Mouse (Mus musculus) cortical plate, adult 2 months (tissue): Measurements from ENCODE around the gene Ralgds. TPM values are rescaled to one million over a fixed set of nuclear protein-coding genes. Genes with fewer than 3 reads are reported as not detected.

Experiments used
- H3K27ac ChIP-seq: fragments of 200-500 bp; 2 replicates; pipeline ENCODE4 v1.5.1; 2012; ENCODE audit warnings: low read length, control low read depth, inconsistent platforms; ENCODE audit not compliant: insufficient read depth
- H3K4me1 ChIP-seq: fragments of 200-500 bp; 2 replicates; pipeline ENCODE4 v1.6.1; 2011; ENCODE audit warnings: low read length; ENCODE audit not compliant: control insufficient read depth, insufficient read depth
- H3K4me3 ChIP-seq: fragments of 200-500 bp; 2 replicates; pipeline ENCODE4 v1.5.1; 2011; ENCODE audit warnings: mild to moderate bottlenecking, low read length, control low read depth; ENCODE audit not compliant: insufficient read depth
- CTCF ChIP-seq: fragments of 200-500 bp; IDR thresholded peaks from 2 replicates; pipeline ENCODE4 v1.5.1; 2011; ENCODE audit warnings: mild to moderate bottlenecking, control low read depth, low read length; ENCODE audit not compliant: insufficient read depth; ENCODE audit errors: extremely low read depth
- POLR2A ChIP-seq: fragments of 200-500 bp; IDR thresholded peaks from 2 replicates; pipeline ENCODE4 v1.6.1; 2011; ENCODE audit warnings: mild to moderate bottlenecking, low read length, control low read depth; ENCODE audit not compliant: insufficient read depth; ENCODE audit errors: extremely low read depth
- polyA plus RNA-seq: library from polyadenylated mRNA; depleted of rRNA; stranded (reverse); fragments of >200 nt; gene quantifications from 2 replicates; pipeline ENCODE4 v1.2.3, GENCODE M21; 2012; rRNA removed

Gene Ralgds
- polyA plus RNA-seq, 1 experiment: 107 TPM

DNA sequence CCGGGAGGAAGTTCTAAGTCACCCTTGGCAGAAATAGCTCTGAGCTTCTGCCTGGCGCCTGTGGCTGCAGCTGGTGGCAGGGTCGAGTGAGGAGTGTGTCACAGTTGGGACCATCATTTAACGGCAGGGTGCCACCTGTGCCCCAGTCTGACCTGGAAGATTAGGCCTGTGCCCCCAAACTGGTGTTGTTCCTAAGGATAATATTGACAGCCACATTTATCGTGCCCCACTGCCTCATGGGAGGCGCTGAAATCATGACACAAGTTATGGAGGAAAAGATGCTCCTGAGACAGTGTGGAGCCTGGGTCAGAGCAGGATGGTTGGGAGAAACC lies 86.6 kb downstream of the Ralgds start:
- H3K27ac ChIP-seq: no peak overlapping the region
- TF ChIP-seq CTCF (no peak), POLR2A (no peak)
- no peaks in the 10 kb centered on the region for H3K4me1 ChIP-seq
- no peak overlapping the region for H3K4me3 ChIP-seq

DNA sequence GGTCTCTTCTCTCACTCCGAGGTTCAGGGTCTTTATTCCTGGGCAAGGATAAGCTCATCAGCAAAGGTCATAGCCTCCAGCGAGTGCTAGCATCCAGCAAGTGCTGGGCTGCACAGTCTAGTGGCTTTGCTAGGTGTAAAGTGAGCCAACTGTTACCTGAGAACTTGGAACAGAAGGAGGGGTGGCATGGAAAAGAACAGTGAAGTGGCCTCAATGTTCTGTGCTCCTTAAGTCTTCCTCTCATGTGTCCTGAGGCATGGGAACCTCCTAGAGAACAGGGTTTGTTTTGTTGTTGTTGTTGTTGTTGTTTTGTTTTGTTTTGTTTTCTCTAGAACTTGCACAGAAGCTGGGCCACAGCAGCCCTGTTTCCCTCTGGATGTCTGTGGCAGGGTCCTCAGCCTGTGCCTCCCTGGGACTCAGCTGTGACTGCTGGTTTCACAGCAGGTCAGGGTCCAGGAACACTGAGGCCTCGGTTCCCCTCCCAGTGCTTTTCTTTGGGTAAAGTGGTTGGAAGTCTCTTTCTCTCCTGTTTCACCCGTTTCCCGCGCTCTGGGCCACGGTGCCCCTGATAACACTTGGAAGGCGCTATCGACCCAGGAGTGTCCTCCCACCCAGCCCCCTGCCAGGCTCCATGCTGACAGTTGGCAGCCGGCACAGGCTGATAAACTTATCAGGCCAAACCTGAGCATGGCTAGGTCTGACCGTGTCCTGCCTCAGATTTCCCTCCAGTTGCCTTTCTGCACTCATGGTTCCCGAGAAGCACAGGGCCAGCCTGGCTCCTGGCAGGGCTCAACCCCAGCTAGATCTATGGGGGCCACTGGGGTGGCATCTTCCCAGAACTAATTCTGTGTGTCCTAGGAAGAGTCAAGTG lies 89.0 kb downstream of the Ralgds start:
- TF ChIP-seq CTCF (no peak), POLR2A (no peak)
- Histone ChIP-seq H3K27ac (no peak overlapping the region), H3K4me1 (no peaks in the 10 kb centered on the region), H3K4me3 (no peak overlapping the region)

Other genes starting within 250 kb of the Ralgds start
- gene Ppp1r26, start 66.3 kb upstream of the Ralgds start, polyA plus RNA-seq: 15.3 and 15.7 TPM in 2 replicates
- gene 1700007K13Rik, start 46.8 kb upstream of the Ralgds start, polyA plus RNA-seq: 2.7 and 4.4 TPM in 2 replicates
- gene Mrps2, start 45.1 kb upstream of the Ralgds start, polyA plus RNA-seq: 37.2 and 38.8 TPM in 2 replicates
- 1.8 and 2.0 TPM in 2 replicates for gene Gbgt1, start 16.2 kb upstream of the Ralgds start, polyA plus RNA-seq
- gene Gm10134, start 7.0 kb upstream of the Ralgds start, polyA plus RNA-seq: 0.79 TPM in 1 of 2 replicates, not detected in the other
- gene Cel, start 50.3 kb downstream of the Ralgds start, polyA plus RNA-seq: 0.06 and 0.08 TPM in 2 replicates
- gene Gtf3c5, start 70.6 kb downstream of the Ralgds start, polyA plus RNA-seq: 20.7 and 23.3 TPM in 2 replicates
- not detected in 2 replicates for gene Gfi1b, start 108.9 kb downstream of the Ralgds start, polyA plus RNA-seq
- 36.1 and 38.7 TPM in 2 replicates for gene Tsc1, start 128.1 kb downstream of the Ralgds start, polyA plus RNA-seq
- 0.29 and 0.38 TPM in 2 replicates for gene Spaca9, start 186.6 kb downstream of the Ralgds start, polyA plus RNA-seq
- gene Ak8, start 187.0 kb downstream of the Ralgds start, polyA plus RNA-seq: 2.2 and 2.7 TPM in 2 replicates